Mouse (Mus musculus): ENCODE measurements at regions not wholly inside any gene's neighbourhood (a gene's known extent, or its start where the extent isn't known, plus 50 kb on each side); places are given as distances from the start of the nearest gene placed in this dataset.

DNA sequence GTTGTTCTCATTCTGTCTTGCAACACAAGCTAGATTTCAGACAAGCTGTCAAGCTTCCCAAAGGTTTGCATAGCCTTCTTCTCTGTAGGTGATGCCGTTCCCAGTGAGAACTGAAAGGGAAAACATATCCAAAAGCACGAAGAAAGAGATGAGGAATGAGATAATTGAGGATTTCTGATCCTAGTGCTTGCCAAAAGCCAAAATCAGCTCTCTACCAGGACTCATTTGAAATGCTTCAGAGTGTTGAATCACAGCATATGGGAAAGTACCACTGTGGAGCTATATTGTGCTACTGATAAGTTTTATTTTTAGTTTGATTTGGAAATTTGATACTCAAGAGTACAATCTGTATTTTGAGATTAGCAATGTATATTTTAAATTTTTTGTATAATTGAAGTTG, 413.2 kb downstream of the 1700017N19Rik start:
- TF ChIP-seq CTCF (IDR thresholded peaks at IDR 0.05; ENCODE audit: borderline replicate concordance, extremely low read depth, insufficient read depth, insufficient read length) (no peak), POLR2A (IDR thresholded peaks at IDR 0.05; ENCODE audit: borderline replicate concordance, extremely low read depth, insufficient read depth, insufficient read length, poor library complexity, severe bottlenecking) (no peak)
